Mouse (Mus musculus) embryonic facial prominence, embryonic 14.5 days (tissue): Measurements from ENCODE around the gene Eif5. TPM values are rescaled to one million over a fixed set of nuclear protein-coding genes. Genes with fewer than 3 reads are reported as not detected.

Source experiments
- ATAC-seq: fragments of 200-750 bp; cut with Nextera tagmentation; 2 replicates; pipeline ENCODE4 v1.8.0; 2017; ENCODE audit warnings: low read depth, moderate number of reproducible peaks, moderate TSS enrichment
- DNase-seq: peaks from one replicate; pipeline ENCODE4 v3.0.0-alpha.2; 2015; ENCODE audit warnings: low spot score
- H3K27ac ChIP-seq: fragments of 300-500 bp; sonication (generic); replicated peaks from 2 replicates; pipeline ENCODE4 v1.5.1; 2014; ENCODE audit warnings: low read depth, mild to moderate bottlenecking, low read length, moderate library complexity
- H3K27me3 ChIP-seq: fragments of 300-500 bp; sonication (generic); replicated peaks from 2 replicates; pipeline ENCODE4 v1.6.1; 2014; ENCODE audit warnings: low read length; ENCODE audit not compliant: control insufficient read depth, insufficient read depth
- H3K36me3 ChIP-seq: fragments of 300-500 bp; sonication (generic); 2 replicates; pipeline ENCODE4 v1.6.1; 2014; ENCODE audit warnings: low read length, mixed read lengths; ENCODE audit not compliant: control insufficient read depth, insufficient read depth
- H3K4me1 ChIP-seq: fragments of 300-500 bp; sonication (generic); 2 replicates; pipeline ENCODE4 v1.6.1; 2014; ENCODE audit warnings: antibody characterized with exemption, low read length; ENCODE audit not compliant: control insufficient read depth, insufficient read depth
- H3K4me2 ChIP-seq: fragments of 300-500 bp; sonication (generic); 2 replicates; pipeline ENCODE4 v1.6.1; 2014; ENCODE audit warnings: low read depth, mild to moderate bottlenecking, low read length, moderate library complexity, mixed read lengths
- H3K4me3 ChIP-seq: fragments of 300-500 bp; sonication (generic); 2 replicates; pipeline ENCODE4 v1.5.1; 2014; ENCODE audit warnings: low read depth, mild to moderate bottlenecking, low read length
- H3K9ac ChIP-seq: fragments of 300-500 bp; sonication (generic); 2 replicates; pipeline ENCODE4 v1.6.1; 2014; ENCODE audit warnings: low read depth, mild to moderate bottlenecking, low read length, moderate library complexity, mixed read lengths
- H3K9me3 ChIP-seq: fragments of 300-500 bp; sonication (generic); 2 replicates; pipeline ENCODE4 v1.6.1; 2016; ENCODE audit warnings: low read length; ENCODE audit not compliant: control insufficient read depth
- WGBS: fragments of 180-500 bp; shearing (Covaris S2); extraction: QIAGEN DNeasy Blood & Tissue Kit; methylation state at CpG from one replicate; pipeline ENCODE4 v1.1.7; 2014; 5-methylcytosine and 5-hydroxymethylcytosine counted together
- polyA plus RNA-seq: library from polyadenylated mRNA; unstranded; fragments of >200 nt; fragmentation: Nextera tagmentation; extraction: Ambion mirVana; gene quantifications from 2 replicates; pipeline ENCODE4 v1.2.1, GENCODE M21; 2014

The Eif5 gene
- polyA plus RNA-seq, 1 experiment from 2014 or later, result 445 TPM

DNA sequence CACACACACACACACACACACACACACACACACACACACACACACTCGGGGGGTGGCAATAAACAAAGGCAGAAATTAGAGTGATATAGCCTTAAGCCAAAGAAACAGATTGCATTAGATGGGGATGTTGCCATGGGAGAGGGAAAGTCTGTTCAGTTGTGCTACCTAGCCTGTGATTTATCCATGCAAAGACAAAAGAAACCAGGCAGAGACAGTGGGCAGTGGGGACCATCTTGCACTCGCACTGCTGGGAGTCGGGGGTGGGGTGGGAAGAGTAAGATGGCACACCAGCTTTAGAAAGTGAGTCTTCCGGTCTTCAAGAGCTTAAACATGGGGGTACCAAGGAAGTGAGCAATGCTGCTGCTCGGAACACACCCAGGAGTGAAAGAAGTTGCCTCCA is 22.5 kb downstream of the Eif5 start:
- peak overlapping the region; percentile 39 for H3K4me2 ChIP-seq
- ATAC-seq (no peak), DNase-seq (no peak)
- peak overlapping the region; percentile 50; the same call in 1 of the 2 replicates for H3K9ac ChIP-seq
- H3K27ac ChIP-seq, result no peak overlapping the region
- no peaks in the 10 kb centered on the region for H3K4me1 ChIP-seq
- no peaks in the 10 kb centered on the region for H3K9me3 ChIP-seq
- 74% methylated on average over 5 of the region's 5 CpGs for WGBS
- H3K4me3 ChIP-seq, result no peak overlapping the region
- H3K36me3 ChIP-seq, result no peaks in the 10 kb centered on the region
- no peaks in the 10 kb centered on the region for H3K27me3 ChIP-seq

DNA sequence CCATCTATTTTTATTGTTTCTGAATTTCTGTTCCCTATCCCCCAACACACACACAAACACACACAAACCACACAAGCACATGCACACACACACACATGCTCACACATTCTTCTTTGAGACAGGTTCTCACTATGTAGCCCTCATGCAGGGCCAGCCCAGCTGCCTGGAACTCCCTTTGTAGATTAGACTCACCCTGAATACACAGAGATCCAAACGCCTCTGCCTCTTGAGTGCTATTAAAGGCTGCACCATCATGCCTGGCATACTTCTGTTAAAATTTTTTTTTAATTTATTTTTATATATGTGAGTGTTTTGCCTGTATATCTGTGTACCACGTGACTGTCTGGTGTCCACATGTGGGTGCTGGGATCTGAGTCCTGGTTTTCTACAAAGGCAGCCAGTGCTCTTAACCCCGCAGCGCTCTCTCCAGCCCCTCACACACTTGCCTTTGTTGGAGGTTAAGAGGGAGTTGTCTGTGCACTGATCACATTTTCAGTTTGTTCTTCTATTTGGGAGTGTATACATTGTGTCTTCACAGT is 24.5 kb downstream of the Eif5 start:
- no peaks in the 10 kb centered on the region for H3K27me3 ChIP-seq
- H3K36me3 ChIP-seq, result no peaks in the 10 kb centered on the region
- H3K9me3 ChIP-seq, result no peaks in the 10 kb centered on the region
- no peaks in the 10 kb centered on the region for H3K4me1 ChIP-seq
- no peak overlapping the region for H3K27ac ChIP-seq
- no peak overlapping the region for H3K4me3 ChIP-seq
- ATAC-seq (no peak), DNase-seq (no peak)
- no peak overlapping the region for H3K9ac ChIP-seq
- H3K4me2 ChIP-seq, result no peak overlapping the region
- WGBS, result 44% methylated on average over 4 of the region's 4 CpGs

DNA sequence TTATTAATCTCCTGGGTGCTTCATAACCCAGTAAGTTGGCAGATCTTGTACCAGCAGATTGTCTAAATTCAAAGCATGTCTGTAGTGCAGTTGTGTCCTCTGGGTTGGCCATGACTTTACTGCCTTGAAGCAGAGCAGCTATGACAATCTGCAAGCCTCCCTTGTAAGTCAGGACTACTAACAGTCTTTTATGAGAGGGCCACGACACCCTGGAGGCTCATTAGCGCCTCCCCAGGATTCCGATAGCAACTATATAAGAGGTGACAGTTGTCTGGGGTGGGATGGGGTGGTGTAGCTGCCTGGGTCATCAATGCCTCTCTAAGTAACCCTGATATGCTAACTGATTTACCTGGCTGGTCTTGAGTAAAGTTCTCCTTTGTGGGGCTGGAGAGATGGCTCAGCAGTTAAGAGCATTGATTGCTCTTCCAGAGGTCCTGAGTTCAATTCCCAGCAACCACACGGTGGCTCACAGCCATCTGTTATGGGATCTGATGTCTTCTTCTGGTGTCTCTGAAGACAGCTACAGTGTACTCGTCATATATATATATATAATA is 25.3 kb downstream of the Eif5 start:
- Histone ChIP-seq H3K4me1 (no peaks in the 10 kb centered on the region), H3K27me3 (no peaks in the 10 kb centered on the region), H3K27ac (no peak overlapping the region), H3K9ac (no peak overlapping the region), H3K4me3 (no peak overlapping the region), H3K4me2 (no peak overlapping the region), H3K9me3 (no peaks in the 10 kb centered on the region), H3K36me3 (no peaks in the 10 kb centered on the region)
- whole genome bisulfite sequencing, result 40% methylated on average over 5 of the region's 5 CpGs
- no peak for DNase-seq
- no peak for ATAC-seq

- Histone ChIP-seq H3K36me3 (no peaks in the 10 kb centered on the region), H3K9me3 (no peaks in the 10 kb centered on the region), H3K27ac (no peak overlapping the region), H3K4me2 (no peak overlapping the region), H3K9ac (no peak overlapping the region), H3K27me3 (no peaks in the 10 kb centered on the region), H3K4me1 (no peaks in the 10 kb centered on the region; the same call in 1 of the 2 replicates), H3K4me3 (no peak overlapping the region)
- DNase-seq (no peak), ATAC-seq (no peak)
- 77% methylated on average over 5 of the region's 5 CpGs for WGBS
Observed at GRCm38 (mm10) chr12:111565363-111565762, 27.5 kb downstream of the Eif5 start.

DNA sequence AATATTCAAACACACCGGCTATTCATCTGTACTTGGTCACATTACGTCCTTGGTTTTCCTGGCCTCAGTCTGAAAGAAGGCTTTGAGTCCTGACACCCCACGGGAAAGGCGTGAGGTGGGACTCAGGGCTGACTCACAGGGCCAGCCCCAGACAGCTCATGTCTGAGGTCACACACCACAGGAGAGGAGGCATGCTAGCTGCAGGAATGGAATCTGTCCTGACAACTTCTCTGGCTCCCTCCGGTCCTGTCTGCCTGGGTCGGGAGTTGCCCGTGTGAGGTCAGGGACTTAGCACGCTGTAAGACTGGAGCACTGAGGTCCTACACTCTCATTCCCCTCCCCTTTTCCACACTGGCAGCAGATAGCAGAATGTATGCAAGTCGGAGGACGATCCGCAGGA is 31.0 kb downstream of the Eif5 start:
- Histone ChIP-seq H3K36me3 (no peaks in the 10 kb centered on the region), H3K4me3 (no peak overlapping the region), H3K9ac (no peak overlapping the region), H3K9me3 (no peaks in the 10 kb centered on the region), H3K4me2 (no peak overlapping the region), H3K27me3 (no peaks in the 10 kb centered on the region), H3K4me1 (no peaks in the 10 kb centered on the region; the same call in none of the 2 replicates), H3K27ac (no peak overlapping the region)
- DNase-seq, result no peak
- 66% methylated on average over 11 of the region's 11 CpGs for WGBS
- ATAC-seq, result no peak

GRCm38 (mm10) chr12:111572406-111572805 is 34.6 kb downstream of the Eif5 start:
- Histone ChIP-seq H3K36me3 (no peaks in the 10 kb centered on the region), H3K9ac (no peak overlapping the region), H3K27ac (no peak overlapping the region), H3K27me3 (no peaks in the 10 kb centered on the region), H3K4me1 (peaks cover 7% of the 10 kb centered on the region), H3K9me3 (no peaks in the 10 kb centered on the region), H3K4me3 (no peak overlapping the region), H3K4me2 (no peak overlapping the region)
- WGBS, result 71% methylated on average over 7 of the region's 7 CpGs
- DNase-seq, result no peak
- ATAC-seq, result no peak

DNA sequence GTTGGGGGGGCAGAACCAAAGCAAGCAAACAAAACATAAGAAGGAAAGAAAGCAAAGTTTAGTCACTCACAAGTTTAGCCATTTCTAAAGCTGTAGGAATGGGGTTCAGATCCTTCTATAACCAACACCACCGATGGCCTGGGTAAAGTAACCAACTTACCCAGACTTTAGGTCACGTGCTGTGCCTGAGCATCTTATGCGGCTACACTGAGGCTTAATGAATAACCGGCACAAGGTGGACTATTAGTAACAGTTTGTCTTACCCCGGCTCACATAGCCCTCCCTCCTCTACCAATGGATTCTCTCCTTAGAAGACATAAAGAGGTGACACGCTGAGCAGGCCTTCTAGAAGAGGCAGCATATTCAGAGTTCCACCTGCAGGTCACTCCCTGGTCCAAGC is 35.5 kb downstream of the Eif5 start:
- Histone ChIP-seq H3K9ac (peak overlapping the region; percentile 99), H3K27ac (no peak overlapping the region), H3K9me3 (no peaks in the 10 kb centered on the region), H3K4me1 (peaks cover 7% of the 10 kb centered on the region), H3K4me3 (peak overlapping the region; percentile 100), H3K27me3 (no peaks in the 10 kb centered on the region), H3K4me2 (peak overlapping the region; percentile 84), H3K36me3 (no peaks in the 10 kb centered on the region)
- no peak for ATAC-seq
- DNase-seq, result no peak
- 45% methylated on average over 6 of the region's 6 CpGs for WGBS

GRCm38 (mm10) chr12:111574074-111574886 is 36.5 kb downstream of the Eif5 start, which contains the start of gene Mark3:
TSS of gene Mark3 (plus strand) at chr12:111574523.
- H3K27ac ChIP-seq, result peak within 1 kb of the TSS; percentile 96
- ATAC-seq, result peak; percentile 99
- H3K4me1 ChIP-seq, result peaks cover 7% of the 10 kb centered on the region
- H3K9ac ChIP-seq, result peak within 1 kb of the TSS; percentile 99
- no peaks in the 10 kb centered on the region for H3K9me3 ChIP-seq
- WGBS, result 1% methylated on average over 14 of the region's 75 CpGs
- peak within 1 kb of the TSS; percentile 100 for H3K4me3 ChIP-seq
- no peaks in the 10 kb centered on the region for H3K27me3 ChIP-seq
- no peaks in the 10 kb centered on the region for H3K36me3 ChIP-seq
- peak within 1 kb of the TSS; percentile 84 for H3K4me2 ChIP-seq
- DNase-seq, result peak; percentile 98
